Mouse (Mus musculus) myocyte (in vitro differentiated cells): ENCODE data around the gene Zfp318. TPM values are rescaled to one million over a fixed set of nuclear protein-coding genes. Genes with fewer than 3 reads are reported as not detected.
A peak's percentile ranks its signal among the peaks of the same experiment; 100 is the strongest.

ENCODE experiments used
- H3K27me3 ChIP-seq: one replicate; pipeline ENCODE4 v1.6.1; 2011; ENCODE audit not compliant: control insufficient read depth, insufficient read depth, insufficient read length
- H3K36me3 ChIP-seq: one replicate; pipeline ENCODE4 v1.6.1; 2011; ENCODE audit not compliant: control insufficient read depth, insufficient read depth
- H3K4me2 ChIP-seq: one replicate; pipeline ENCODE4 v1.6.1; 2011; ENCODE audit warnings: low read depth, control low read depth
- H3K4me3 ChIP-seq: one replicate; pipeline ENCODE4 v1.5.1; 2011; ENCODE audit warnings: mild to moderate bottlenecking, control low read depth, moderate library complexity
- H3K79me2 ChIP-seq: one replicate; pipeline ENCODE4 v1.6.1; 2011; ENCODE audit not compliant: control insufficient read depth, insufficient read depth
- H3ac ChIP-seq: one replicate; pipeline ENCODE4 v1.6.1; 2011; ENCODE audit not compliant: control insufficient read depth, insufficient read length
- CEBPB ChIP-seq: IDR thresholded peaks from 2 replicates; pipeline ENCODE4 v1.6.1; 2011; ENCODE audit warnings: mild to moderate bottlenecking, moderate library complexity; ENCODE audit not compliant: poor library complexity, insufficient read depth, severe bottlenecking
- E2F4 ChIP-seq: IDR thresholded peaks from one replicate; pipeline ENCODE4 v1.6.1; 2011; ENCODE audit warnings: mild to moderate bottlenecking, control low read depth, moderate library complexity; ENCODE audit not compliant: insufficient read depth
- MAX ChIP-seq: IDR thresholded peaks from one replicate; pipeline ENCODE4 v1.6.1; 2011; ENCODE audit warnings: low read depth, mild to moderate bottlenecking, control low read depth
- MYOD1 ChIP-seq, 3 experiments: IDR thresholded peaks; one replicate each; pipeline ENCODE4 v1.6.1; 2011; ENCODE audit warnings: control low read depth in 2 of 3, low read depth in 2 of 3, mild to moderate bottlenecking in 2 of 3, moderate library complexity in 1 of 3; ENCODE audit not compliant: insufficient read length in 2 of 3, control insufficient read depth in 1 of 3
- MYOG ChIP-seq, 3 experiments: IDR thresholded peaks; one replicate each; pipeline ENCODE4 v1.6.1; 2011; ENCODE audit warnings: control low read depth in 2 of 3, low read depth in 2 of 3, mild to moderate bottlenecking in 2 of 3; ENCODE audit not compliant: insufficient read length in 2 of 3, control insufficient read depth in 1 of 3, insufficient read depth in 1 of 3
- POLR2A ChIP-seq: IDR thresholded peaks from one replicate; pipeline ENCODE4 v1.6.1; 2011; ENCODE audit warnings: low read depth, mild to moderate bottlenecking, control low read depth, moderate library complexity; ENCODE audit not compliant: insufficient read length
- POLR2AphosphoS2 ChIP-seq: IDR thresholded peaks from one replicate; pipeline ENCODE4 v1.6.1; 2011; ENCODE audit warnings: low read depth, control low read depth; ENCODE audit not compliant: insufficient read length
- REST ChIP-seq: IDR thresholded peaks from one replicate; pipeline ENCODE4 v1.6.1; 2011; ENCODE audit warnings: mild to moderate bottlenecking, control low read depth, moderate library complexity; ENCODE audit not compliant: insufficient read depth, insufficient read length
- SRF ChIP-seq: IDR thresholded peaks from one replicate; pipeline ENCODE4 v1.6.1; 2011; ENCODE audit warnings: low read depth; ENCODE audit not compliant: control insufficient read depth, insufficient read length
- TCF12 ChIP-seq: IDR thresholded peaks from one replicate; pipeline ENCODE4 v1.6.1; 2011; ENCODE audit warnings: mild to moderate bottlenecking, control low read depth; ENCODE audit not compliant: poor library complexity, insufficient read depth, severe bottlenecking
- TCF3 ChIP-seq: IDR thresholded peaks from one replicate; pipeline ENCODE4 v1.6.1; 2011; ENCODE audit warnings: low read depth, control low read depth; ENCODE audit not compliant: insufficient read length
- USF1 ChIP-seq: IDR thresholded peaks from one replicate; pipeline ENCODE4 v1.6.1; 2011; ENCODE audit warnings: low read depth, mild to moderate bottlenecking, control low read depth, moderate library complexity
- polyA plus RNA-seq: library from polyadenylated mRNA; unstranded; fragments of >200 nt; fragmentation: generic; extraction: Trizol; gene quantifications from one replicate; pipeline ENCODE4 v1.2.1, GENCODE M21; 2012; ENCODE audit warnings: missing spikeins

Gene Zfp318
- polyA plus RNA-seq, 1 experiment = 4.2 TPM

DNA sequence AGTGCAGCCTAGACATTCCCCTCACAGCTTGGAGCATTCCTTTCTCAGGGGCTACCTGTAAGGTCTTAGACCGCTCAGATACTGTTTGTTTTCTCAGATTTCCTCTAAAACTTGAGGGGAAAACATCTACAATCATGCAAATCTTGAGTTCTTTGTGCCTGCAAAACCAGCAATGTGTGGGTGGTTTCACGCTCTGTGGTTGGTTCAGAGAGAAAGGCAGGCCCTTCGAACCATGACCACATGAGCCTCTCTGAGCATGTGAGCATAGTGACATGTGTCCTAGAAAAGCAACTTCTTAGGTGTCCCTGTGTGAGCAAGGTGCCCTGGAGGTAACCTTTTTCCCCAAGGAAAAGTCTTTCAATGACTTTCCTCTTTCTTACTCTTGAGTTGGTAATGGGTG lies 5.0 kb upstream of the Zfp318 start:
- no peak overlapping the region for H3K4me2 ChIP-seq

GRCm38 (mm10) chr17:46384061-46384801 lies 700 bp downstream of the Zfp318 start:
- peaks cover 4% of the 10 kb centered on the region for H3K79me2 ChIP-seq
- H3K36me3 ChIP-seq = peaks cover 6% of the 10 kb centered on the region
- peak overlapping the region; percentile 90 for H3ac ChIP-seq
- no peaks in the 10 kb centered on the region for H3K27me3 ChIP-seq
- TF ChIP-seq MAX (no peak), TCF3 (no peak), REST (no peak), MYOD1 (IDR thresholded peaks at IDR 0.05; ENCODE audit: control insufficient read depth in 1 of 3, insufficient read length in 2 of 3, low read depth in 2 of 3) (no peak), TCF12 (no peak), SRF (no peak), POLR2AphosphoS2 (no peak), USF1 (no peak), E2F4 (no peak), CEBPB (no peak), POLR2A (no peak), MYOG (IDR thresholded peaks at IDR 0.05; ENCODE audit: control insufficient read depth in 1 of 3, insufficient read depth in 1 of 3, insufficient read length in 2 of 3, low read depth in 2 of 3) (no peak)
- H3K4me3 ChIP-seq = peak overlapping the region; percentile 35
- peak overlapping the region; percentile 75 for H3K4me2 ChIP-seq

More for the DNA sequence above, 5.0 kb upstream of the Zfp318 start:
- H3K79me2 ChIP-seq = no peaks in the 10 kb centered on the region
- H3K27me3 ChIP-seq = no peaks in the 10 kb centered on the region
- H3K4me3 ChIP-seq = no peak overlapping the region
- TF ChIP-seq POLR2A = no peak
- TF ChIP-seq MYOG (IDR thresholded peaks at IDR 0.05; ENCODE audit: control insufficient read depth in 1 of 3, insufficient read depth in 1 of 3, insufficient read length in 2 of 3, low read depth in 2 of 3) = no peak
- no peak for TF ChIP-seq MYOD1 (IDR thresholded peaks at IDR 0.05; ENCODE audit: control insufficient read depth in 1 of 3, insufficient read length in 2 of 3, low read depth in 2 of 3)
- no peak for TF ChIP-seq SRF
- no peak for TF ChIP-seq TCF3
- no peak for TF ChIP-seq E2F4
- TF ChIP-seq REST = no peak
- no peak for TF ChIP-seq POLR2AphosphoS2
- TF ChIP-seq MAX = no peak
- no peak for TF ChIP-seq USF1
- TF ChIP-seq TCF12 = no peak
- TF ChIP-seq CEBPB = no peak
- no peak overlapping the region for H3ac ChIP-seq
- H3K36me3 ChIP-seq = no peaks in the 10 kb centered on the region

- TF ChIP-seq MYOG (IDR thresholded peaks at IDR 0.05; ENCODE audit: control insufficient read depth in 1 of 3, insufficient read depth in 1 of 3, insufficient read length in 2 of 3, low read depth in 2 of 3) (no peak), CEBPB (no peak), MYOD1 (IDR thresholded peaks at IDR 0.05; ENCODE audit: control insufficient read depth in 1 of 3, insufficient read length in 2 of 3, low read depth in 2 of 3) (no peak), E2F4 (no peak), REST (no peak), POLR2A (no peak), USF1 (no peak), TCF3 (no peak), MAX (no peak), TCF12 (no peak), SRF (no peak), POLR2AphosphoS2 (no peak)
- Histone ChIP-seq H3K79me2 (peaks cover 4% of the 10 kb centered on the region), H3K4me2 (no peak overlapping the region), H3K36me3 (peaks cover 12% of the 10 kb centered on the region), H3K4me3 (no peak overlapping the region), H3K27me3 (no peaks in the 10 kb centered on the region), H3ac (no peak overlapping the region)
Measured at GRCm38 (mm10) chr17:46388200-46388599, 4.7 kb downstream of the Zfp318 start.

GRCm38 (mm10) chr17:46393012-46393411 lies 9.5 kb downstream of the Zfp318 start:
- Histone ChIP-seq H3K4me3 (no peak overlapping the region), H3K4me2 (no peak overlapping the region), H3K36me3 (peaks cover 20% of the 10 kb centered on the region), H3K79me2 (no peaks in the 10 kb centered on the region), H3K27me3 (no peaks in the 10 kb centered on the region), H3ac (no peak overlapping the region)
- TF ChIP-seq E2F4 = no peak
- no peak for TF ChIP-seq MYOD1 (IDR thresholded peaks at IDR 0.05; ENCODE audit: control insufficient read depth in 1 of 3, insufficient read length in 2 of 3, low read depth in 2 of 3)
- TF ChIP-seq MYOG (IDR thresholded peaks at IDR 0.05; ENCODE audit: control insufficient read depth in 1 of 3, insufficient read depth in 1 of 3, insufficient read length in 2 of 3, low read depth in 2 of 3) = no peak
- no peak for TF ChIP-seq CEBPB
- no peak for TF ChIP-seq TCF3
- TF ChIP-seq SRF = no peak
- no peak for TF ChIP-seq POLR2A
- no peak for TF ChIP-seq REST
- no peak for TF ChIP-seq POLR2AphosphoS2
- no peak for TF ChIP-seq TCF12
- no peak for TF ChIP-seq MAX
- TF ChIP-seq USF1 = no peak
